Mouse (Mus musculus) urinary bladder, postnatal 14 days (tissue): Measurements from ENCODE around the gene Acbd5.
A peak's percentile ranks its signal among the peaks of the same experiment; 100 is the strongest.

Experiments
- DNase-seq: peaks from one replicate; pipeline ENCODE4 v3.0.0; 2021; ENCODE audit warnings: low spot score

Acbd5 gene

GRCm38 (mm10) chr2:23068894-23069744, 1.2 kb downstream of the Acbd5 start:
- peak; percentile 94 for DNase-seq

GRCm38 (mm10) chr2:23070491-23070890, 2.5 kb downstream of the Acbd5 start:
- no peak for DNase-seq

GRCm38 (mm10) chr2:23071406-23071805, 3.4 kb downstream of the Acbd5 start:
- DNase-seq = no peak

- DNase-seq = no peak
Measured at GRCm38 (mm10) chr2:23075846-23076245, 7.9 kb downstream of the Acbd5 start.

GRCm38 (mm10) chr2:23076783-23077182, 8.8 kb downstream of the Acbd5 start:
- no peak for DNase-seq

- no peak for DNase-seq
Measured at GRCm38 (mm10) chr2:23077693-23078092, 9.7 kb downstream of the Acbd5 start.

- no peak for DNase-seq
Measured at GRCm38 (mm10) chr2:23078588-23078987, 10.6 kb downstream of the Acbd5 start.

GRCm38 (mm10) chr2:23084540-23084939, 16.6 kb downstream of the Acbd5 start:
- DNase-seq = no peak

- no peak for DNase-seq
Measured at GRCm38 (mm10) chr2:23092216-23092615, 24.2 kb downstream of the Acbd5 start.

- DNase-seq = no peak
Measured at GRCm38 (mm10) chr2:23097028-23097427, 29.1 kb downstream of the Acbd5 start.

- DNase-seq = no peak
Measured at GRCm38 (mm10) chr2:23102266-23102665, 34.3 kb downstream of the Acbd5 start.

GRCm38 (mm10) chr2:23119573-23119972, 51.6 kb downstream of the Acbd5 start:
- DNase-seq = no peak

- peak; percentile 6 for DNase-seq
Measured at GRCm38 (mm10) chr2:23155199-23155621, 87.2 kb downstream of the Acbd5 start.

GRCm38 (mm10) chr2:23155777-23156607, 88.0 kb downstream of the Acbd5 start, which contains the start of the genes Mastl and Yme1l1:
Mastl (minus strand) TSS chr2:23156024.
Yme1l1 (plus strand) TSS chr2:23156369.
- DNase-seq = peak; percentile 98

GRCm38 (mm10) chr2:23156608-23157081, 88.7 kb downstream of the Acbd5 start:
- no peak for DNase-seq
